Mouse (Mus musculus) left cerebral cortex, postnatal 4 days (tissue): ENCODE results near the gene Abcg8. TPM values are rescaled to one million over a fixed set of nuclear protein-coding genes. Genes with fewer than 3 reads are reported as not detected.

Source experiments
- DNase-seq: peaks from one replicate; pipeline ENCODE4 v3.0.0-alpha.2; 2022
- intact Hi-C: fragments of 180-260 bp; cut with DNase I; formaldehyde crosslinking; loops from one replicate; pipeline ENCODE4 v1.15.1; 2025
- total RNA-seq, 2 experiments: library from RNA; stranded (reverse); gene quantifications; 2 replicates each; pipeline ENCODE4 v1.2.3; 2021

Abcg8 gene
- total RNA-seq, 2 experiments from 2014 or later = not detected

GRCm38 (mm10) chr17:84657782-84658181, 18.3 kb upstream of the Abcg8 start:
- intact Hi-C loops = no loop called here
- DNase-seq = no peak

GRCm38 (mm10) chr17:84658195-84658594, 17.9 kb upstream of the Abcg8 start:
- intact Hi-C loops = no loop called here
- no peak for DNase-seq

GRCm38 (mm10) chr17:84658951-84659350, 17.2 kb upstream of the Abcg8 start:
- no peak for DNase-seq
- intact Hi-C loops = no loop called here

- no peak for DNase-seq
- intact Hi-C loops = no loop called here
Observed at GRCm38 (mm10) chr17:84665053-84665452, 11.0 kb upstream of the Abcg8 start.

- intact Hi-C loops = no loop called here
- DNase-seq = no peak
Observed at GRCm38 (mm10) chr17:84665691-84666090, 10.4 kb upstream of the Abcg8 start.

- DNase-seq = no peak
- intact Hi-C loops = no loop called here
Observed at GRCm38 (mm10) chr17:84667848-84668247, 8.3 kb upstream of the Abcg8 start.

- intact Hi-C loops = no loop called here
- DNase-seq = no peak
Observed at GRCm38 (mm10) chr17:84672376-84673369, 3.4 kb upstream of the Abcg8 start.

GRCm38 (mm10) chr17:84674048-84674447, 2.1 kb upstream of the Abcg8 start:
- intact Hi-C loops = no loop called here
- DNase-seq = no peak

- DNase-seq = no peak
- intact Hi-C loops = no loop called here
Observed at GRCm38 (mm10) chr17:84675204-84675603, 898 bp upstream of the Abcg8 start.

- DNase-seq = no peak
- intact Hi-C loops = no loop called here
Observed at GRCm38 (mm10) chr17:84677595-84677994, 1.5 kb downstream of the Abcg8 start.

GRCm38 (mm10) chr17:84681670-84682069, 5.6 kb downstream of the Abcg8 start:
- DNase-seq = no peak
- intact Hi-C loops = no loop called here

- intact Hi-C loops = no loop called here
- no peak for DNase-seq
Observed at GRCm38 (mm10) chr17:84682734-84683717, 6.9 kb downstream of the Abcg8 start, which contains the start of gene Abcg5. Gene Abcg5, minus strand, starts transcription at chr17:84683011.

- intact Hi-C loops = no loop called here
Observed at GRCm38 (mm10) chr17:84684284-84684683, 8.2 kb downstream of the Abcg8 start.

GRCm38 (mm10) chr17:84685286-84685685, 9.2 kb downstream of the Abcg8 start:
- no peak for DNase-seq
- intact Hi-C loops = no loop called here

More at GRCm38 (mm10) chr17:84684284-84684683, 8.2 kb downstream of the Abcg8 start:
- DNase-seq = no peak

- intact Hi-C loops = no loop called here
- no peak for DNase-seq
Observed at GRCm38 (mm10) chr17:84687994-84688393, 11.9 kb downstream of the Abcg8 start.

- intact Hi-C loops = no loop called here
- no peak for DNase-seq
Observed at GRCm38 (mm10) chr17:84688834-84689233, 12.7 kb downstream of the Abcg8 start.

GRCm38 (mm10) chr17:84689316-84689715, 13.2 kb downstream of the Abcg8 start:
- DNase-seq = no peak
- intact Hi-C loops = no loop called here

- intact Hi-C loops = no loop called here
- DNase-seq = no peak
Observed at GRCm38 (mm10) chr17:84690111-84690510, 14.0 kb downstream of the Abcg8 start.

GRCm38 (mm10) chr17:84693741-84694140, 17.6 kb downstream of the Abcg8 start:
- intact Hi-C loops = no loop called here
- no peak for DNase-seq

GRCm38 (mm10) chr17:84696537-84696936, 20.4 kb downstream of the Abcg8 start:
- DNase-seq = no peak
- intact Hi-C loops = no loop called here

- DNase-seq = peak; percentile 52
- intact Hi-C loops = no loop called here
Observed at GRCm38 (mm10) chr17:84698727-84699126, 22.6 kb downstream of the Abcg8 start.
